Mouse (Mus musculus) hindbrain, embryonic 15.5 days (tissue): ENCODE measurements around the gene A730049H05Rik. TPM values are rescaled to one million over a fixed set of nuclear protein-coding genes. Genes with fewer than 3 reads are reported as not detected.
A peak's percentile ranks its signal among the peaks of the same experiment; 100 is the strongest.

Experiments used
- ATAC-seq: fragments of 200-750 bp; cut with Nextera tagmentation; 2 replicates; pipeline ENCODE4 v1.8.0; 2017; ENCODE audit warnings: low read depth, moderate number of reproducible peaks, moderate TSS enrichment; ENCODE audit not compliant: low FRiP score
- H3K27ac ChIP-seq: fragments of 300-500 bp; sonication (generic); replicated peaks from 2 replicates; pipeline ENCODE4 v1.5.1; 2015; ENCODE audit warnings: mild to moderate bottlenecking, inconsistent platforms
- H3K27me3 ChIP-seq: fragments of 300-500 bp; sonication (generic); 2 replicates; pipeline ENCODE4 v1.6.1; 2015; ENCODE audit warnings: control low read depth, inconsistent platforms
- H3K36me3 ChIP-seq: fragments of 300-500 bp; sonication (generic); 2 replicates; pipeline ENCODE4 v1.6.1; 2015; ENCODE audit warnings: control low read depth, inconsistent platforms
- H3K4me1 ChIP-seq: fragments of 300-500 bp; sonication (generic); replicated peaks from 2 replicates; pipeline ENCODE4 v1.6.1; 2015; ENCODE audit warnings: control low read depth, inconsistent platforms
- H3K4me2 ChIP-seq: fragments of 300-500 bp; sonication (generic); 2 replicates; pipeline ENCODE4 v1.6.1; 2015; ENCODE audit warnings: moderate library complexity, mild to moderate bottlenecking, inconsistent platforms
- H3K4me3 ChIP-seq: fragments of 300-500 bp; sonication (generic); 2 replicates; pipeline ENCODE4 v1.5.1; 2015; ENCODE audit warnings: mild to moderate bottlenecking, inconsistent platforms
- H3K9ac ChIP-seq: fragments of 300-500 bp; sonication (generic); 2 replicates; pipeline ENCODE4 v1.6.1; 2015; ENCODE audit warnings: inconsistent platforms
- H3K9me3 ChIP-seq: fragments of 300-500 bp; sonication (generic); 2 replicates; pipeline ENCODE4 v1.6.1; 2016; ENCODE audit warnings: control low read depth, inconsistent platforms
- WGBS: fragments of 180-500 bp; shearing (Covaris S2); methylation state at CpG from one replicate; pipeline ENCODE4 v1.1.7; 2015; 5-methylcytosine and 5-hydroxymethylcytosine counted together
- polyA plus RNA-seq: library from polyadenylated mRNA; unstranded; fragments of >200 nt; fragmentation: Nextera tagmentation; extraction: Ambion mirVana; gene quantifications from 2 replicates; pipeline ENCODE4 v1.2.1, GENCODE M21; 2015

The A730049H05Rik gene
- polyA plus RNA-seq, 1 experiment from 2014 or later, result 0.74 TPM

DNA sequence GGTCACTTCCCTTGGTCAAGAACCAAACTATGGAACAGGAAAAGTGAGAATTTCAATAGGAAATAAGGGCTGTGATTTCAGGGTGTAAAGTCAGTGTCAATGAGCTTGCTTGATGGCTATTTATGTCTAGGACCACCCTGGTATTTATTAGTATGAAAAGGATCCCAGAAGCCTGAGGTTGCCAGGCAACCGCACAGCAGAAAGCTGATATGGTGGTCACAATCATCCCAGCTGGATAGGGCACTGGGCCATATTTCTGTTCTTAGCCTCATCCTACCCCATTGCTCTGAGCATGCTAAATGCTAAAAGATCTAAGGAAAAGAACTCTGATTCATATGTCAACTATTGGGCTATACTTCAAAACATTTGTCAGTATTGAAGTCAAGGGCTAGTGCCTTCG, 14.8 kb downstream of the A730049H05Rik start:
- Histone ChIP-seq H3K4me1 (no peaks in the 10 kb centered on the region), H3K4me3 (no peak overlapping the region), H3K9me3 (no peaks in the 10 kb centered on the region), H3K27ac (no peak overlapping the region), H3K27me3 (no peaks in the 10 kb centered on the region), H3K9ac (no peak overlapping the region), H3K36me3 (no peaks in the 10 kb centered on the region), H3K4me2 (no peak overlapping the region)
- ATAC-seq, result no peak
- 79% methylated on average over 2 of the region's 2 CpGs for WGBS

DNA sequence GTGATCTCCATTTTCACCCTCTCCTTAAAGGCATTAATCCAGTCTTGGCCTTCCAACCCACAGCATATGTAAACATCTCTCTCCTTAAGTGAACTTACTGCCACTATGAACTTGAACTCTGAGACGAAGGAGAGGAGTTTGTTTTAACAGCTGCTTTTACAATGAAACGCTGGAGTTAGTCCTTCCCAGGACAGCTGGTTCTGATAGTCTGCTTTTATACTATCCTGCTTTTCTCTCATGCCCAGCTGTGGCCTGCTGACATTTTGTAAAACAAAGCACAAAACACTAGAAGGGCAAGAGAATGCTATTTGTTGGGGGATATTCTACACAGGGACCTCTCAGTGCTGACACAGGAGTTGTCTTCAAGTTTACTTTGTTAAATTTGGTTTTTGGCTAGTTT, 25.7 kb downstream of the A730049H05Rik start:
- no peaks in the 10 kb centered on the region for H3K36me3 ChIP-seq
- no peaks in the 10 kb centered on the region for H3K9me3 ChIP-seq
- H3K4me2 ChIP-seq, result no peak overlapping the region
- no peak for ATAC-seq
- 25% methylated on average over 2 of the region's 2 CpGs for WGBS
- no peak overlapping the region for H3K9ac ChIP-seq
- no peaks in the 10 kb centered on the region for H3K4me1 ChIP-seq
- H3K27me3 ChIP-seq, result no peaks in the 10 kb centered on the region
- no peak overlapping the region for H3K27ac ChIP-seq
- no peak overlapping the region for H3K4me3 ChIP-seq

DNA sequence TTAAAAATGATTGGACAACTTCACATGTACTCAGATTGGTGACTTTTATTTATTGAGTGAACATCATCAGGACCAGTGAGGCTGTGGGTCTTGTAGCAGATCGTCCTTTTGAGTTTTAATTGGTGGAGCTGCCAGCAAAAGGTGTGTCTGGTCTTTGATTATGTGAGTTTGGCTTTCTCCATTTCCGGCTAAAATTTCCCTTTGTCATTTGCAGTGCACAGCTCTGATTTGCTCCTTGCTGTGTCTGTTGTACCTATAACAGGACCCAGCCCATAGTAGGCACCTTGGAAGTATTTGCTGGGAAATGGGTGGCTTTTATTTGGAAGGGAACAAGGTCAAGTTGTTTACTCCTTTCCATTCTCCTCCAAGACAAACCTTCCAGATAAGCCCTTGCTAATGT, 27.2 kb downstream of the A730049H05Rik start:
- whole genome bisulfite sequencing, result 96% methylated on average over 2 of the region's 2 CpGs
- Histone ChIP-seq H3K9ac (no peak overlapping the region), H3K4me3 (no peak overlapping the region), H3K4me2 (no peak overlapping the region), H3K4me1 (no peaks in the 10 kb centered on the region), H3K27ac (no peak overlapping the region), H3K36me3 (no peaks in the 10 kb centered on the region), H3K27me3 (no peaks in the 10 kb centered on the region), H3K9me3 (no peaks in the 10 kb centered on the region)
- no peak for ATAC-seq

DNA sequence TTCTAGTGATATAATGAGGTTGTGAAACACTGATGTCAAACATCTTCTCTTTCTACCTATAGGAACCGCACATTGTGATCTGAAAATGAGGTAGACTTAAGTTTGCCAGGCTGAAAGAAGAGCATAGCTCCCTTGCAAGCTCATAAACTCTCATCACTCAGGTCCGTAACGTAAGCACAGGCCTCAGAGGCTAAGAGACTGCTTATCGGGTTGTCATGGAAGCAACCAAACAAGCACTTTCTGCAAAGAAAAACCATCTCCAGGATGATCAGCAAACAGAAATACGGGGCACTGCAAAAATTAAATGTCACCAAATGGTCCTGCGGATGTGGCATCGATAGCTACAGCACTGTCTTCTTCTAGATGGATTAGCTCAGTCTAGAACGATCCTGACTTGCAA, 29.6 kb downstream of the A730049H05Rik start:
- Histone ChIP-seq H3K9me3 (no peaks in the 10 kb centered on the region), H3K9ac (no peak overlapping the region), H3K36me3 (no peaks in the 10 kb centered on the region), H3K27ac (no peak overlapping the region), H3K4me1 (peaks cover 8% of the 10 kb centered on the region), H3K27me3 (no peaks in the 10 kb centered on the region), H3K4me2 (no peak overlapping the region), H3K4me3 (no peak overlapping the region)
- no peak for ATAC-seq
- WGBS, result 84% methylated on average over 8 of the region's 8 CpGs

DNA sequence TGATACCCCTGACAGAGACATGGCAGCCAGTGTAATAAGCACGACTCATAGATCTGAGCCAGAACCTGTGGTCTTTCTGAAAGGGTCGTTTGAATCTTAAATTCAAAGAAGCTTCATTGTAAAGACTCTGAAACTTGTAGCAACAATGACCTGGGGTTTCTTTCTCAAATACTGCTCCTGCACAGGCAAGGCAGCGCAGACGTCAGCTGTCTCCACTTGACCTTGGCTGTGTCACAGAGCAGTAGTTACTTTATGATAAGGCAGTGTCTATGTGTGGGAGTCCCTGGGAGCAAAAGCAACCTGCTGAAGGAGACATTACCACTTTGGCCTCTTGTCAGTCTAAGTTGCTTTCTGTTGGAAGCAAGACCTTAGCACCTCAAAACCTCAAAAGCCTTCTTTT, 30.3 kb downstream of the A730049H05Rik start:
- ATAC-seq, result no peak
- 50% methylated on average over 4 of the region's 4 CpGs for WGBS
- H3K4me1 ChIP-seq, result peaks cover 8% of the 10 kb centered on the region
- no peak overlapping the region for H3K27ac ChIP-seq
- no peak overlapping the region for H3K4me3 ChIP-seq
- H3K36me3 ChIP-seq, result no peaks in the 10 kb centered on the region
- no peaks in the 10 kb centered on the region for H3K9me3 ChIP-seq
- H3K27me3 ChIP-seq, result no peaks in the 10 kb centered on the region
- H3K9ac ChIP-seq, result no peak overlapping the region
- H3K4me2 ChIP-seq, result no peak overlapping the region

DNA sequence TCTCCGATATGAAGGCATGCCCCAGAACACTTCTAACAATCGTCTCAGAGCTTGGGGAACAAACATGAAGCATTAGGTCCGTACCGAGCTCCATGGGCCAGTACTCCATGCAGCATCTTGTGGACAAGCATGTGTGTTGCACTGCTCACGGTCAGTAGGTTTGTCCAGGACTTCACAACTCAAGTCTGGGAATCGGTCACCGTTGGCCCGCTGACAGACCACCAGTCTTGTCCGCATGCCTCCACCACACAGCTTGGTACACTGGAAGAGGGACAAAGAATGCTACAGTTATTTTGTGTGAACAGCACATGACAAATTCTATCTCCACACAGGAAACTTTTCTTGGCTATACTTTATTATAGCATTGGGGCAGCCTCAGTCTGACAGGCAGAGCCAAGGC, 32.9 kb downstream of the A730049H05Rik start:
- no peak overlapping the region for H3K27ac ChIP-seq
- H3K9ac ChIP-seq, result no peak overlapping the region
- H3K36me3 ChIP-seq, result no peaks in the 10 kb centered on the region
- no peaks in the 10 kb centered on the region for H3K27me3 ChIP-seq
- peaks cover 8% of the 10 kb centered on the region for H3K4me1 ChIP-seq
- H3K4me2 ChIP-seq, result no peak overlapping the region
- H3K9me3 ChIP-seq, result no peaks in the 10 kb centered on the region
- WGBS, result 91% methylated on average over 9 of the region's 9 CpGs
- H3K4me3 ChIP-seq, result no peak overlapping the region
- ATAC-seq, result no peak

DNA sequence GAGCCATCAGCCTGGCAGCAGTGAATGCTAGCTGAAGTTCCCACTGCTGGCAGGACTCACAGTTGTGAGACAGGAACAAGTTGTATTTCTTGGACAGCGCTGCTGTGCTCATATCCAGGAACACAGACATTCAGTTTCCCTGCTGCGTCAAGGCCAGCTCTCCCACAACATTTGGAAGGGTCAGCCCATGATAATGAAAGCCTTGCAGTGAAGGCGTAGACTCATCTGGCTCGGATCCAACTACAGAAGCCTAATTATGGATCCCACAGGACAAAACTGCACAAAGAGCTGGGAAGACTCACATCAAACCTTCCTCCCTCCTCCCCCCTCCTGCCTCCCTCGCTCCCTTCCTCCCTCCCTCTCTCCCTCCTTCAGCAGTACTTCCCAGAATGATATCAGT, 34.0 kb downstream of the A730049H05Rik start:
- peak; percentile 75 for ATAC-seq
- no peaks in the 10 kb centered on the region for H3K27me3 ChIP-seq
- no peaks in the 10 kb centered on the region for H3K9me3 ChIP-seq
- H3K9ac ChIP-seq, result no peak overlapping the region
- 18% methylated on average over 5 of the region's 5 CpGs for WGBS
- H3K4me1 ChIP-seq, result peaks cover 8% of the 10 kb centered on the region
- 0 out of 2 replicates have a peak overlapping the region, but pooled peaks have one; percentile 3 for H3K4me2 ChIP-seq
- peak overlapping the region; percentile 51; the same call in 1 of the 2 replicates for H3K27ac ChIP-seq
- H3K36me3 ChIP-seq, result no peaks in the 10 kb centered on the region
- no peak overlapping the region for H3K4me3 ChIP-seq

DNA sequence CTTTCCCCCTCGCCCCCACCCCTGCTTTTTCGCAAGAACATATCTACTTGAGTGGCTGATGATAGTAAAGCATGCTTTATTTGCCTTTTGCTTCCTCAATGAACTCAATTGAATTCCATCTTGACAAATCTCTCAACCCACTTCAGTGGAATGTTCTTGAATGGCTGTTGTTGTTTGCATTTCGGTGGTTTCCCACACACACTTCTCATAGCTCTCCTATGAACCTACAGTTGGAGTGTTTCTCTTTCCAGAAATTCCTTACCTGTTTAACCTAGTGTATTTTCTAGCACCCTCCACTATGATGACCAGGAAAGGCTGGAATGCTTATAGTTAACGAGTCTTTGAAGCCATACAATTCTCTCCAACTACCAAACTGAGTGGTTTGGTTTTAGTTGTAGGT, 38.6 kb downstream of the A730049H05Rik start:
- no peak overlapping the region for H3K4me3 ChIP-seq
- no peaks in the 10 kb centered on the region for H3K9me3 ChIP-seq
- H3K27me3 ChIP-seq, result 0 out of 2 replicates have a peak, but pooled peaks cover 2% of the 10 kb centered on the region
- H3K9ac ChIP-seq, result no peak overlapping the region
- no peak for ATAC-seq
- 84% methylated on average over 4 of the region's 4 CpGs for WGBS
- H3K27ac ChIP-seq, result no peak overlapping the region
- H3K36me3 ChIP-seq, result no peaks in the 10 kb centered on the region
- H3K4me1 ChIP-seq, result peaks cover 7% of the 10 kb centered on the region
- no peak overlapping the region for H3K4me2 ChIP-seq

DNA sequence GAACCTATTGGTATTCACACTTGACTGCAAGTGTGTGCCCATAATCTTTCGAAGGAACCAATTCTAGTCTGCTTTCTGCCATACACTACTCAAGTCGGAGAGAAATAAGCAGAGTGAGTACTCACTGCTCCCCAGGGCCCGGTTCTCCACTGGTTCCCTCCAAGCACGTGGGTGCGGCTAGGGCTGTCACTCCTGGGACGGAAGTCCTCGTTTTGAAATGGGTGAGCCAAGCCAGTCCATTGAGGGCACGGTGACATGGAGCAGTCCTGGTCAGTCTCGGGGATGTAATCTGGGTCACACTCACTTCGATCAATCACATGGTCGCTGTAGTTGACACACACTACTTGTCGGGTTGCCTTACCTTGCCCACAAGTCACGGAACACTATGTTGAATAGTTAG, 41.5 kb downstream of the A730049H05Rik start:
- 93% methylated on average over 13 of the region's 13 CpGs for WGBS
- H3K4me3 ChIP-seq, result no peak overlapping the region
- H3K9ac ChIP-seq, result no peak overlapping the region
- H3K9me3 ChIP-seq, result no peaks in the 10 kb centered on the region
- no peak overlapping the region for H3K27ac ChIP-seq
- H3K27me3 ChIP-seq, result 0 out of 2 replicates have a peak, but pooled peaks cover 2% of the 10 kb centered on the region
- H3K4me2 ChIP-seq, result no peak overlapping the region
- no peaks in the 10 kb centered on the region for H3K36me3 ChIP-seq
- no peak for ATAC-seq
- no peaks in the 10 kb centered on the region for H3K4me1 ChIP-seq

DNA sequence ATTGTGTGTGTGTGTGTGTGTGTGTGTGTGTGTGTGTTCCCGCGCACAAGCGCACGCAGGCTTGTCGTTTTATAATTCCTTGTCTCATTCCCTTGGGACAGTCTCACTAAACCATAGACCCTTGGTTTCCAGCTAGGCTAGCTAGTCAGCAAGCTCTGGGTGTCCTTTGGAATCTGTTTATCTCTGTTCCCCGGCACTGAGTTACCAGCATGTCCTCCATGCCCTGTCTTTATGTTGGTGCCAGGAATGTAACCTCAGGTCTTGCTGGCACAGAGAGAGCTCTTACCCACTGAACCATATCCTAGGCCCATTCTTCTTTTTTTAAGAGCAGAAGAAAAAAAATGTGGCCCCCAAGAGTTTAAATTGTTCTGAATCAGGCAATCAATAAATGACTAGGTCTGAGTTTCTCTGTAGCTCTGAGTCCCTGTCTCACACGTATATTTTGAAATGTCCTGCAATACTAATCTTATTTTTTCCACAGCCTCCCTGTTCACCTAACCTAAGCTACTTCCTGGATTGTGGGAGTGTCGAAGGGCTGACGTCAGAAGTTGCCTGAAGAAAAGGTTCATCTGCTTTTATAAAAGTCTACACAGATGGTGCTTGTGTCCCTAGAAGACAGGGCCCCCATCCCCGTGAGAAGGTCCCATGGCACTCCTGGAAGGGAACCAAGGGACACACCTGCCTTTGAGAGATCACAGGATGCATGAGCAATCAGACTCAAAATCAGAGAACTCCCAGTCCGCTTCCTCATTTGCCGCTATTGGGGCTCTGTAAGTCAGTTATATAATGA, 42.6 kb downstream of the A730049H05Rik start:
- H3K4me2 ChIP-seq, result no peak overlapping the region
- H3K4me3 ChIP-seq, result no peak overlapping the region
- H3K9ac ChIP-seq, result no peak overlapping the region
- ATAC-seq, result no peak
- H3K27me3 ChIP-seq, result 0 out of 2 replicates have a peak, but pooled peaks cover 2% of the 10 kb centered on the region
- no peak overlapping the region for H3K27ac ChIP-seq
- no peaks in the 10 kb centered on the region for H3K36me3 ChIP-seq
- no peaks in the 10 kb centered on the region for H3K4me1 ChIP-seq
- WGBS, result 76% methylated on average over 12 of the region's 12 CpGs
- no peaks in the 10 kb centered on the region for H3K9me3 ChIP-seq

DNA sequence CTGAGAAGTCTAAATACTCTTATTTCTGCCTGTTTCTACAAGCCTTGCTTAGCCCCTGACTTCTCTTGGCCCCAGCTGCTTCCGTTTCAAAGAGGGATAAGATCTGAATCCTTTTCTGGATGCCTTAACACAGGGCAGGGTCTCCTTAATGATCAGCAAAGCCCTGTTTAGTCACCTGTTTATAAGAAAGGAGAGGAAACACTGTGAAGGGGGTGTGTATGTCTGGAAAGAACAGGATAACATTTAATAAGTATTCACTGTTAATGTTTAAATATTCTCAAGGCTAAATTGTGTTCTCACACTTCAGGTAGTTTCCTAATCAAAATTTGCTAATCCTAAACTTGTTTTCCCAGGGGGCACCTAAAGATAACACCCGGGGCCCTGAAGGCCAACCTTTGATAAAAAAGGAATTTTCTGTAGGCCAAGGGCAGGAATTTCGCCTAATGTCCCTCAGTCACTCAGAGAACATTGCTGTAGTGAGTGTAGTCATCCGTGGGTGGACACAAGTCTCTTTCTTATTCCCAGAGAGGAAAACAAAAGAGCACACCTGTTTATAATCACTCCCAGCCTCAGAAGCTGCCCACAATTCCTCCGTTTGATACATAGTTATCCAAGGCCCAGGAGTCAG, 44.1 kb downstream of the A730049H05Rik start:
- no peaks in the 10 kb centered on the region for H3K9me3 ChIP-seq
- no peak overlapping the region for H3K4me3 ChIP-seq
- ATAC-seq, result no peak
- WGBS, result 81% methylated on average over 5 of the region's 5 CpGs
- H3K27ac ChIP-seq, result no peak overlapping the region
- 0 out of 2 replicates have a peak, but pooled peaks cover 2% of the 10 kb centered on the region for H3K27me3 ChIP-seq
- no peak overlapping the region for H3K4me2 ChIP-seq
- no peaks in the 10 kb centered on the region for H3K4me1 ChIP-seq
- no peak overlapping the region for H3K9ac ChIP-seq
- H3K36me3 ChIP-seq, result no peaks in the 10 kb centered on the region

DNA sequence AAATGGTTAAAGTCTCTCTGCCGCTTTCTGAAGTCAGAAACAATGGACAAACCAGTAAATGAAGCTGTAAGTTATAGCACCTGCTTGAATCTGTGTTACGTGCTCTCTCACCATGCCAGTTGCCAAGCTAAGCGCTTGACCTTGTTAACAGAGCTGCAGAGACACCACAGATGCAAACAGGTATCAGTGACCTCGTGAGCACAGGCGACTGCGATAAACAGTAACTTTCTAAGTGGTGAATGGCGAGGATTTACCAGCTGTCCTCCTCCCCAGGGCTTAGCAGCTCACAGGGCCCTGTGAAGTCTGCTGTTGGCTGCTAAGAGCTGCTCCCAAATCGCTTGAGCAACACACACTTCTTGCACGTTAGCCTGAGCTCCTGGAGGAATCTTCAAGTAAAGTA, 46.3 kb downstream of the A730049H05Rik start:
- Histone ChIP-seq H3K4me2 (no peak overlapping the region), H3K27me3 (0 out of 2 replicates have a peak, but pooled peaks cover 2% of the 10 kb centered on the region), H3K27ac (no peak overlapping the region), H3K4me3 (no peak overlapping the region), H3K4me1 (no peaks in the 10 kb centered on the region), H3K36me3 (no peaks in the 10 kb centered on the region), H3K9ac (no peak overlapping the region), H3K9me3 (no peaks in the 10 kb centered on the region)
- 85% methylated on average over 9 of the region's 9 CpGs for WGBS
- ATAC-seq, result no peak
